Mouse (Mus musculus): ENCODE results near the gene Ttyh3.

DNA sequence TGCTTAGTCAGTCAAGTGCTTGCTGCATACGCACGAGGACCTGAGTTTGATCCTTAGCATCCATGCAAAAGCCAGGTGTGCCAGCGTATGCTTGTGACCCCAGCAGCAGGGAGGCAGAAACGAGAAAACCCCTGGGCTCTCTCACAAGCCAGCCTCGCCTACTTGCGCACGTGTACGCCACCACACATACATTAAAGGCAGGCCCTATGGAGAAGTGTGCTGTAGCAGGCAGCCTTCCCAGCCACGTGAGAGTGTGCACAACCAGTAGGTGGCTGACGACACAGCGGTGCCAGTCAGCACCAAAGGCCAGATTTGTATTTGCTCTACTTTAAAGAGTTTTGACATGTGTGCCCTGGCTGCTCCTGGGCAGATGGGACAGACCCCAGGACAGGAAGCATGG, 26.8 kb upstream of the Ttyh3 start:
- TF ChIP-seq CTCF (IDR thresholded peaks at IDR 0.05; ENCODE audit: extremely low read depth, insufficient read length, insufficient replicate concordance, low read depth, low read length) (no peak), POLR2A (IDR thresholded peaks at IDR 0.05; ENCODE audit: low read depth, low read length) (no peak)

Data from small intestine, adult 2 months (tissue).